Mouse (Mus musculus) CH12.LX (cell line): ENCODE measurements at regions not wholly inside any gene's neighbourhood (a gene's known extent, or its start where the extent isn't known, plus 50 kb on each side); places are given as distances from the start of the nearest gene placed in this dataset.

Experiments used
- DNase-seq: peaks from one replicate; pipeline ENCODE4 v3.0.0-alpha.2; 2013; ENCODE audit errors: extremely low read depth
- H3K27ac ChIP-seq: 2 replicates; pipeline ENCODE4 v1.5.1; 2012; ENCODE audit warnings: low read depth, mild to moderate bottlenecking, control low read depth, moderate library complexity; ENCODE audit not compliant: insufficient read depth
- H3K27me3 ChIP-seq: replicated peaks from 2 replicates; pipeline ENCODE3; 2012; ENCODE audit warnings: inconsistent platforms
- H3K36me3 ChIP-seq, 2 experiments: replicated peaks in 1 of 2; 2 replicates each; pipeline versions ENCODE3 to v1.6.1; 2012; ENCODE audit warnings: inconsistent platforms in 1 of 2, low read length in 1 of 2, mild to moderate bottlenecking in 1 of 2, mixed read lengths in 1 of 2, moderate library complexity in 1 of 2; ENCODE audit not compliant: control insufficient read depth in 1 of 2, insufficient read depth in 1 of 2
- H3K4me1 ChIP-seq, 2 experiments: 2 replicates each; pipeline ENCODE4 v1.6.1; 2012; ENCODE audit warnings: inconsistent platforms in 1 of 2, moderate library complexity in 1 of 2; ENCODE audit not compliant: insufficient read depth in 2 of 2, control insufficient read depth in 1 of 2
- H3K4me2 ChIP-seq: 2 replicates; pipeline ENCODE4 v1.6.1; 2012; ENCODE audit warnings: low read depth, mild to moderate bottlenecking, control low read depth; ENCODE audit not compliant: poor library complexity, insufficient read depth, severe bottlenecking
- H3K4me3 ChIP-seq, 3 experiments: fragments of 150-350 bp in 1 of 3; sonication (generic) in 1 of 3; replicated peaks in 1 of 3; 2 replicates each; pipeline versions ENCODE3 to v1.5.1; 2011 to 2012; ENCODE audit warnings: low read depth in 2 of 3, low read length in 2 of 3, mild to moderate bottlenecking in 2 of 3, moderate library complexity in 2 of 3, control low read depth in 1 of 3, improper control_type of control experiment in 1 of 3, inconsistent platforms in 1 of 3, mixed read lengths in 1 of 3; ENCODE audit not compliant: poor library complexity in 1 of 3
- H3K79me2 ChIP-seq: replicated peaks from 2 replicates; pipeline ENCODE4 v1.6.1; 2012; ENCODE audit warnings: mild to moderate bottlenecking, moderate library complexity; ENCODE audit not compliant: control insufficient read depth, poor library complexity, insufficient read depth, severe bottlenecking; ENCODE audit errors: extremely low read depth
- H3K9ac ChIP-seq: 2 replicates; pipeline ENCODE4 v1.6.1; 2012; ENCODE audit warnings: low read depth, mild to moderate bottlenecking, control low read depth, moderate library complexity; ENCODE audit not compliant: insufficient read depth
- H3K9me3 ChIP-seq: replicated peaks from 2 replicates; pipeline ENCODE3; 2012; ENCODE audit warnings: low read length, inconsistent platforms, mixed read lengths
- CHD2 ChIP-seq: IDR thresholded peaks from 2 replicates; pipeline ENCODE4 v1.6.1; 2011; ENCODE audit warnings: low read length, improper control_type of control experiment
- JUND ChIP-seq: conservative IDR thresholded peaks from 2 replicates; pipeline ENCODE4 v1.6.1; 2011; ENCODE audit warnings: low read depth, low read length, improper control_type of control experiment
- MYC ChIP-seq: IDR thresholded peaks from 2 replicates; pipeline ENCODE4 v1.6.1; 2011; ENCODE audit warnings: low read depth, mild to moderate bottlenecking, improper control_type of control experiment, low read length
- dilution Hi-C: fragments of 300-500 bp; cut with MboI; formaldehyde crosslinking; loops from 2 replicates; pipeline ENCODE4 v1.14.3; 2020; ENCODE audit warnings: low sequenced_read_pairs; ENCODE audit not compliant: extremely low pct_unique_long_range_greater_than_20kb, extremely low pct_ligation_motif_present
- in situ Hi-C: fragments of 300-500 bp; cut with MboI; formaldehyde crosslinking; loops from 3 replicates; pipeline ENCODE4 v1.14.3; 2019; ENCODE audit warnings: low sequenced_read_pairs, low pct_ligation_motif_present, low pct_unique_long_range_greater_than_20kb, mixed read lengths

DNA sequence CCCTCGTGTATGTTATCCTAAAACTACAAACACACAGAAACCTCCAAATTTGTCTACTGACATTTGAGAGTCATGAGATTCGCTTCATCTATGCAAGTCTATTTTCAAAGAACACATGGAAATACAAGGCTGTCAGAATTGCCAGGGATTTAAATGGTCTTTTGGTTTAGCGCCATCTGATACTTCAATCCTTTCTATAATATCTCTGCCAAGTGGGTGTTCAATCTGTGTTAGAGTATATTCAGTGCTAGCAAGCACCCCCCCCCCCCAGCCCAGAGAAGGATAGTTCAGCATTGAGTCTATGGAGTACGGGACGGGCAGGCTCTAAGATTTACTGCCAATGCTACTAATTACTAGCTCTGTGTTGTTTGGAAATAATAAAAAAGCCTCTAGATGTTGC lies 55.5 kb upstream of the Arid5b start:
- Histone ChIP-seq H3K36me3 (no peaks in the 10 kb centered on the region), H3K79me2 (no peaks in the 10 kb centered on the region), H3K4me1 (no peaks in the 10 kb centered on the region), H3K27me3 (no peaks in the 10 kb centered on the region), H3K27ac (no peak overlapping the region), H3K9me3 (peaks cover 3% of the 10 kb centered on the region), H3K4me2 (no peak overlapping the region), H3K4me3 (no peak overlapping the region), H3K9ac (no peak overlapping the region)
- DNase-seq = no peak
- in situ Hi-C loops = no loop called here
- no peak for TF ChIP-seq MYC
- TF ChIP-seq JUND = no peak
- no peak for TF ChIP-seq CHD2
- dilution Hi-C loops = no loop called here
